Mouse (Mus musculus) adrenal gland, adult (tissue): ENCODE measurements around the gene Pcid2.
"Not testable (repeated sequence)": the region's sequence is repeated elsewhere in the genome, so short reads cannot be mapped to it uniquely, and the experiment has no call there.

ENCODE experiments used
- DNase-seq, 2 experiments: peaks; one replicate each; pipeline ENCODE4 v3.0.0; 2022 to 2023; ENCODE audit warnings: low spot score in 1 of 2; ENCODE audit not compliant: inconsistent age in 2 of 2

Pcid2 gene

DNA sequence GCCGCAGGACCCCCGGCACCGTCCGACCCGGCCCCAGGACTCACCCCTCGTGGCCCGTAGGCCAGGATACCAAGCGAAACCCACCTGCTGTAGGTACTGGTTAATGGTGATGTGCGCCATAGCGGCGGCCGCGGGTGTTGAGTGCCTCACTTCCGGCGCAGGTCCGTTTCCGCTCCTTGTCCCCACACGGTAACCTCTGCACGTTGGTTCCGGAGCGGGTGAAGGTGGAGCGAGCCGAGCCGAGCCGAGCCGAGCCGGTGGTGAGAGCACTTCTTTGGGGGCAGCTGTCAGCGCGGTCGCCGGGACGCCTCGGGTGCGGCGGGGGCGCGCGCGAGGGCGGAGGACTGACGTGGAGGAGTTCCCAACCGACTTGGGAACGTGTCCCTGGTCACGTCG is 570 bp downstream of the Pcid2 start:
- DNase-seq: peak; percentile 92 to 97

- no peak for DNase-seq
Observed at GRCm38 (mm10) chr8:13077542-13077941, 27.7 kb downstream of the Pcid2 start.

- DNase-seq: not testable (repeated sequence)
Observed at GRCm38 (mm10) chr8:13075579-13075978, 29.7 kb downstream of the Pcid2 start.

- no peak for DNase-seq
Observed at GRCm38 (mm10) chr8:13075044-13075443, 30.2 kb downstream of the Pcid2 start.

GRCm38 (mm10) chr8:13073255-13073654 is 32.0 kb downstream of the Pcid2 start:
- no peak for DNase-seq

DNA sequence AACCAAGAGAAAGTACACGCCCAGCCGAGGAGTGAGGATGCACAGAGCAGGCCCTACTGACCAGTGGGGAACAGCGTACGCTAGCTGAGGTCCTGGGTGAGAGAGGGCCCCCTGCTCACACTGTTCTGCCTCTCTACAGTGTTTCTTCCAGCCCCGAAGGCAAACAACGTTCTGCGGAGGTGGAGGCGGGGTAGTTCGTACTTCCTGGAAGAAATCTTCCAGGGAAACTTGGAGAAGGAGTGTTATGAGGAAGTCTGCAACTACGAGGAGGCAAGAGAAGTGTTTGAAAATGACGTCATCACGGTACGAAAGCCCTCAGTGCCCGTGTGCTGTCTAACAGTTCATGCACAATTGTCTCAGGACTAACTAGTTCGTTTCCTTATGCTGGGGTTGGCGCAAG is 42.1 kb downstream of the Pcid2 start:
- no peak for DNase-seq

DNA sequence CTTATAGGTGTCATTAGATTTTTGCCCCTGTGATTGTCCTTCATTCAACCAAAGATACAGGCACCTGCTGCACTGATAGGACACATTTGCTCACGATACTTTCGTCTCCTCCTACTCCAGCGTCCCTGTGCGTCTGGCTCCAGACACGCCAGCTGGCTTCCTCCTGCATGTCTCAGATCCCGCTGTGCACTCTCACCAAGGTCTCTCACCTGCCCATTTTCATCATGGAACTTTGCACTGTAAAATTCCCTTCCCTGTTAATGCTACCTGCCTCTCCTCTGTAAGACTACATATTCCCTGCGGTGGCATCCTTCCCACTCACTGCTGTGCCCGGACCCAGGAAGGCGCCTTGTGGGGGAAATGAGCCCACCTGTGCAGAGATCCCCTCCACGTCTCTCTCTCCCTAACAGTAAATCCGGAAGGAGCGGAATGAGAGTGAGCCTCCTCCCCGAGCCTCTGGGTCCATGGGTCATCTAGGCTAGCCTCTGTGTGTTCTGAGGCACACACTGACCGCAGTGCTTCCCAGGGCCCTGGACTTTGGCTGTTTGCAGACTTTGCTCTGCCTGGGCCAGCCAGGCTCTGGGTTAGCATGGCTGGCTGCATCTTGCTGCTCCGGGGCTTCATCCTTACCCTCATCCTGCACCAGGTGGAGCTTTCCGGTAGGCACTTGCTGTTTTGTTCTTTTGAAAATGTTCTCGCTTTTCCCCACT is 44.7 kb downstream of the Pcid2 start, which contains the start of gene Proz:
TSS of gene Proz (plus strand) at position 474 of the 710 bp plus-strand sequence.
- DNase-seq: no peak

DNA sequence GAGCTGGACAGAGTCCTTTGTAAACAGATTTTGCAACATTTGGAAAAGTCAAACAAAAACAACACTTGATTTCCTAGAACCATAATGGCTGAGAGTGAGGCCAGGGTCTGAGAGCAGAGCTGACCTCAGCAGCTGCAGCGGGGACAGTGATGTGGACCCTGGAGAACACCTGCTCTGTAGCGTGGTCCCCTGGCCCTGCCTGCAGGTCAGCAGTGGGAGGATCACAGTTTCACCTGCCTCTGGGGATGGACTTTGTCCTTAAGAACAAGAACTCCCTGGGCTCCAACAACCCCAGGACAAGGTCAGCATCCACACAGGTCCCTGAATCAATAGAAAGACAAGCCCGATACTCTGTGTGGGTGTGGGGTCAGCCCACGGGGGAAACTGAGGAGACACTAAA is 47.9 kb downstream of the Pcid2 start:
- no peak for DNase-seq

GRCm38 (mm10) chr8:13050550-13050949 is 54.7 kb downstream of the Pcid2 start:
- DNase-seq: no peak

GRCm38 (mm10) chr8:13047652-13048051 is 57.6 kb downstream of the Pcid2 start:
- DNase-seq: no peak

- DNase-seq: no peak
Observed at GRCm38 (mm10) chr8:13041459-13041858, 63.8 kb downstream of the Pcid2 start.

GRCm38 (mm10) chr8:13039054-13039453 is 66.2 kb downstream of the Pcid2 start:
- no peak for DNase-seq

DNA sequence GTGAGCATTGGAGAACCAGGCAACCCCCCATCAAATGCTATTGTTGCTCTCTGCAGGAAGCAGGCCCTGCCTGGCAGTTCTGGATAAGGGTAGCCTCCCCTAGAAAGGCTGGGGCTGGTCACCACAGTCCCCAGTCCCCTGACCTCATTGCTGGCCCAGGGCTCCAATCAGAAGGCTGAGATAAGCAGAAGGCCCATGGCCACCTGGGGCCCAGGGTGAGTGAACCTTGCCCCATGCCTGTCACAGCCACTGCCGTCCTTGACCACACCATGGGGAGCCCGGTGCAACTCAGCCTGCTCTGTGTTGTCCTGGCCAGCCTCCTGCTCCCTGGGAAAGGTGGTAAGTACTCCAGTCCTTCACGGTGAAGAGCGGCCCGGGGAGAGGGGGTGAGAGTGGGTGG is 67.7 kb downstream of the Pcid2 start:
- DNase-seq: peak in 1 of 2 experiments; percentile 58

DNA sequence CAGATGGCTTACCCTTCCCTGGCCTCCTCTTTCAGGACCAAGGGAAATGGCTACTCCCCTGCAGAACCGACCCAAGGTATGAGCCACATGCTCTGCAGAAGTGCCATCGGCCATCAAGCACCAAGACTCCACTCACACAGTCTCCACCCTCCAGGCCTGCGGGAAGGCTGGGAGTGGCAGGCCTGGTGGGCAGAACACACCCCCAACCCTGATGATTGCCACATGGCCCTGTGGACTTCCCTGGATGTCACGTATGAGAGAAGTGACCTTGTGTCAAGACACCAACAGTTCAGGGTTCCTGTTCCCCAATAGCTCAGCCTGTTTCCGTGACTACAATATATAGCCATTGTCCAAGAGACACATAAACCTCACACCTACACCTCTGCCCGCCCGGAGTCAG is 68.2 kb downstream of the Pcid2 start, which contains the start of gene F10:
TSS of gene F10 (plus strand) at position 294 of the 400 bp plus-strand sequence.
- no peak for DNase-seq

GRCm38 (mm10) chr8:13036346-13036812 is 68.9 kb downstream of the Pcid2 start:
- DNase-seq: peak in 1 of 2 experiments; percentile 26

DNA sequence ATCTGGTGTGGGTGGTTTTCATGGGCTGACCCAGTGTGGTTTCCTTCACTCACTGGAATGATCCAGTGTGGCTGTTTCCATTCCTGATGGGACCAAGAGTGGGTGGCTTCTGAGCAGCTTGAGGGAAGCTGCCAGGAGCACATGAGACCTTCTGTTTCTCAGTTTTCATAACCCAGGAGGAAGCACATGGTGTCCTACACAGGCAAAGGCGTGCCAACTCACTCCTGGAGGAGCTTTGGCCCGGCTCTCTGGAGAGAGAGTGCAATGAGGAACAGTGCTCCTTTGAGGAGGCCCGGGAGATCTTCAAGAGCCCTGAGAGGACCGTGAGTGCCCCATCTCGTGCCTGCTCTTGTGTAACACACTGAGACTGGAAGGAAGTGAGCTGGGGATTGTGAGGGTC is 76.8 kb downstream of the Pcid2 start:
- no peak for DNase-seq

- no peak for DNase-seq
Observed at GRCm38 (mm10) chr8:13027615-13028014, 77.6 kb downstream of the Pcid2 start.
